Mouse (Mus musculus): ENCODE measurements at regions not wholly inside any gene's neighbourhood (a gene's known extent, or its start where the extent isn't known, plus 50 kb on each side); places are given as distances from the start of the nearest gene placed in this dataset.
"Not testable (repeated sequence)": the region's sequence is repeated elsewhere in the genome, so short reads cannot be mapped to it uniquely, and the experiment has no call there.

DNA sequence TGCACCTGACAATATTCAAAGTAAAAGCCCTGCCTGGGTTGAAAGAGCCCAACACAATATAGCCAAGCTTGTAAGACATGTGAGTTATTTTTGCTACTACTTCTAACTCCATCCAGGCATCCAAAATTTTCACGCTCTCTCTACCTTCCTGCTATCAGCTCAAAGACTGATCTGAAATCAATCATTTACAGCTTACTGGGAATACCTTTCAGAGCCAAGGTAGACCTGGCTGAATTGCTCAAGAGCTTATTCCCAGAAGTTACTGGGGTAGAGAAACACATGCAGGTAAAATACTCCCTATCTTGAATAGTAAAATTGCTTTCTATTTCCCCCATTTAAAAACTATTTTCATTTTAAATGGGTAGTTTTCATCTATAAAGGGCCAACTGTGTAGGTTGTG, 840.2 kb downstream of the Diaph3 start:
- TF ChIP-seq POLR2A (IDR thresholded peaks at IDR 0.05; ENCODE audit: insufficient read depth, low read depth, low read length) (no peak), EP300 (IDR thresholded peaks at IDR 0.05; ENCODE audit: insufficient read depth, low read depth, low read length) (no peak), CTCF (IDR thresholded peaks at IDR 0.05) (no peak)
- H3K4me3 ChIP-seq, result no peak overlapping the region
- WGBS, result 77% methylated on average over 1 of the region's 1 CpGs
- no peaks in the 10 kb centered on the region for H3K27me3 ChIP-seq (ENCODE audit: control insufficient read depth, insufficient read depth, low read length)
- H3K27ac ChIP-seq, result no peak overlapping the region
- no peaks in the 10 kb centered on the region for H3K4me1 ChIP-seq (ENCODE audit: control insufficient read depth, insufficient read depth, low read length)
- H3K9ac ChIP-seq (ENCODE audit: low read depth, low read length), result no peak overlapping the region
- intact Hi-C loops (cut with DNase I), result no loop called here
- H3K36me3 ChIP-seq (ENCODE audit: control insufficient read depth, insufficient read depth, low read length), result no peaks in the 10 kb centered on the region
- no peaks in the 10 kb centered on the region for H3K79me2 ChIP-seq (replicated peaks; ENCODE audit: control insufficient read depth, insufficient read depth, low read length)
- no peak for DNase-seq

DNA sequence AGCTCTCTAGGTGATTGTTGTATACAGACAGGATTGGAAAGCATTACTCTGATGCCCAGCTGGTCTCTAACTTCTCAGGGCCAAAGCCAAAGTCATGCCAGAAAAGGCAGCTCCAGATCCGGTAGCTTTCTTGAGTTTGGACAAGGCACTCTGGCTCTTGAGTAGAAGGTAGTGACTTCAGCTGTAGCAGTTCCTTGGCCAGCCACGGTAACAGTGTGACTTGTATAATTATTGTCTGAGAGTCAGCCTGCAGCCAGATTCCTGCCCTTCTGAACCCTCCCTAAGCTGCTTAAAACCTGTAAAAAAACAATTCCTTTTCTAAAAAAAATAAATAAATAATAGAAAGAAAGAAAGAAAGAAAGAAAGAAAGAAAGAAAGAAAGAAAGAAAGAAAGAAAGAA, 843.0 kb downstream of the Diaph3 start:
- 53% methylated on average over 2 of the region's 2 CpGs for WGBS
- intact Hi-C loops (cut with DNase I), result no loop called here
- H3K4me3 ChIP-seq, result no peak overlapping the region

GRCm38 (mm10) chr14:86294606-86295005, 846.4 kb downstream of the Diaph3 start:
- H3K9ac ChIP-seq (ENCODE audit: low read depth, low read length); H3K36me3 ChIP-seq (ENCODE audit: control insufficient read depth, insufficient read depth, low read length); H3K27ac ChIP-seq; H3K27me3 ChIP-seq (ENCODE audit: control insufficient read depth, insufficient read depth, low read length); H3K4me1 ChIP-seq (ENCODE audit: control insufficient read depth, insufficient read depth, low read length); intact Hi-C loops (cut with DNase I); H3K4me3 ChIP-seq; H3K79me2 ChIP-seq (replicated peaks; ENCODE audit: control insufficient read depth, insufficient read depth, low read length); DNase-seq: not testable (repeated sequence)
- 64% methylated on average over 5 of the region's 5 CpGs for WGBS

More for the DNA sequence above, 843.0 kb downstream of the Diaph3 start:
- DNase-seq, result no peak
- Histone ChIP-seq H3K4me1 (ENCODE audit: control insufficient read depth, insufficient read depth, low read length) (no peaks in the 10 kb centered on the region), H3K9ac (ENCODE audit: low read depth, low read length) (no peak overlapping the region), H3K27me3 (ENCODE audit: control insufficient read depth, insufficient read depth, low read length) (no peaks in the 10 kb centered on the region), H3K27ac (no peak overlapping the region), H3K36me3 (ENCODE audit: control insufficient read depth, insufficient read depth, low read length) (no peaks in the 10 kb centered on the region), H3K79me2 (replicated peaks; ENCODE audit: control insufficient read depth, insufficient read depth, low read length) (no peaks in the 10 kb centered on the region)
- TF ChIP-seq EP300 (IDR thresholded peaks at IDR 0.05; ENCODE audit: insufficient read depth, low read depth, low read length) (no peak), POLR2A (IDR thresholded peaks at IDR 0.05; ENCODE audit: insufficient read depth, low read depth, low read length) (no peak)

DNA sequence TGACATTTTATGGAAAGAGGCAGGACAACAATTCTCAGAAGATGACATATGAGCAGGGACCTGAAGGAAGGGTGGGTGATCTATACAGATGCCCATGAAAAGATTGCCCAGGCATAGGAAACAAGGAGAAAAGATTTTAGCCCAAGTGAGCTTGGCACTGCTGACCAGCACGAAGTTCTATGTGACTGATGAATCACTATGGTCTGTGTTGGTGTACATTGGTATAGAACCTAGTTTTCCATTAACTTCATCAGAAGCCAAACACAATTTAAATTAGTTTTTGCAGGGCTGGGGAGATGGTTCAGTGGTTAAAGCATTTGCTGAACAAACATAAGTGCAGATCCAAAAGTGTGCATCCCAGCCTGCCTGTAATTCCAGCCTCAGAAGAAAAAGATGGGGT, 847.2 kb downstream of the Diaph3 start:
- H3K27ac ChIP-seq, result no peak overlapping the region
- no peaks in the 10 kb centered on the region for H3K36me3 ChIP-seq (ENCODE audit: control insufficient read depth, insufficient read depth, low read length)
- H3K27me3 ChIP-seq (ENCODE audit: control insufficient read depth, insufficient read depth, low read length), result no peaks in the 10 kb centered on the region
- WGBS, result 93% methylated on average over 1 of the region's 1 CpGs
- no peak overlapping the region for H3K9ac ChIP-seq (ENCODE audit: low read depth, low read length)
- intact Hi-C loops (cut with DNase I), result no loop called here
- no peaks in the 10 kb centered on the region for H3K79me2 ChIP-seq (replicated peaks; ENCODE audit: control insufficient read depth, insufficient read depth, low read length)
- H3K4me1 ChIP-seq (ENCODE audit: control insufficient read depth, insufficient read depth, low read length), result no peaks in the 10 kb centered on the region
- TF ChIP-seq POLR2A (IDR thresholded peaks at IDR 0.05; ENCODE audit: insufficient read depth, low read depth, low read length), result no peak
- no peak for TF ChIP-seq EP300 (IDR thresholded peaks at IDR 0.05; ENCODE audit: insufficient read depth, low read depth, low read length)
- no peak for TF ChIP-seq CTCF (IDR thresholded peaks at IDR 0.05)
- no peak overlapping the region for H3K4me3 ChIP-seq
- no peak for DNase-seq

DNA sequence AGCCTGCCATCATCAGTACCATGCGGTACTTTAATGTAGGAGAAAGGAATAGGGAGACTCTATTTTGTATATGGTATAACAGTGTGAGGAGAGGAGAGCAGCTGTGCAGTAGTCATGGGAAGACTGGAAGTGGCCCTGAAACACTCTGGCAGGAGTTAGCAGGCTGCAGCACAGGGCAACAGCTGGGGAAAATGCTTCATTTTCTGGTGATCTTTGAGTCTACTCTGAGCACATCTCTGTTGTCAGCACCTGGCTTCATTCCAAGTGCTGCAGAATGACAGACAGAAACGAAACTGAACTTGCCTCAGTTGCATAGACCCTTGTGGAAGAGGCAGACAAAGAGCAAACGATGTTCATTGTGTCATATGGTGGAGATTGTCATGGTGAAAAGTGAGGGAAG, 847.7 kb downstream of the Diaph3 start:
- H3K27ac ChIP-seq, result no peak overlapping the region
- intact Hi-C loops (cut with DNase I), result no loop called here
- no peaks in the 10 kb centered on the region for H3K36me3 ChIP-seq (ENCODE audit: control insufficient read depth, insufficient read depth, low read length)
- no peak for TF ChIP-seq CTCF (IDR thresholded peaks at IDR 0.05)
- TF ChIP-seq EP300 (IDR thresholded peaks at IDR 0.05; ENCODE audit: insufficient read depth, low read depth, low read length), result no peak
- 54% methylated on average over 3 of the region's 3 CpGs for WGBS
- no peaks in the 10 kb centered on the region for H3K27me3 ChIP-seq (ENCODE audit: control insufficient read depth, insufficient read depth, low read length)
- no peak for DNase-seq
- no peaks in the 10 kb centered on the region for H3K4me1 ChIP-seq (ENCODE audit: control insufficient read depth, insufficient read depth, low read length)
- no peak overlapping the region for H3K9ac ChIP-seq (ENCODE audit: low read depth, low read length)
- no peak overlapping the region for H3K4me3 ChIP-seq
- no peaks in the 10 kb centered on the region for H3K79me2 ChIP-seq (replicated peaks; ENCODE audit: control insufficient read depth, insufficient read depth, low read length)

- Histone ChIP-seq H3K27me3 (ENCODE audit: control insufficient read depth, insufficient read depth, low read length) (no peaks in the 10 kb centered on the region), H3K36me3 (ENCODE audit: control insufficient read depth, insufficient read depth, low read length) (no peaks in the 10 kb centered on the region), H3K4me1 (ENCODE audit: control insufficient read depth, insufficient read depth, low read length) (no peaks in the 10 kb centered on the region), H3K4me3 (no peak overlapping the region), H3K27ac (no peak overlapping the region), H3K9ac (ENCODE audit: low read depth, low read length) (no peak overlapping the region), H3K79me2 (replicated peaks; ENCODE audit: control insufficient read depth, insufficient read depth, low read length) (no peaks in the 10 kb centered on the region)
- TF ChIP-seq EP300 (IDR thresholded peaks at IDR 0.05; ENCODE audit: insufficient read depth, low read depth, low read length) (no peak), CTCF (IDR thresholded peaks at IDR 0.05) (no peak), POLR2A (IDR thresholded peaks at IDR 0.05; ENCODE audit: insufficient read depth, low read depth, low read length) (no peak)
- WGBS, result 81% methylated on average over 3 of the region's 3 CpGs
- DNase-seq, result no peak
- intact Hi-C loops (cut with DNase I), result no loop called here
Measured at GRCm38 (mm10) chr14:86290556-86290955, 850.5 kb downstream of the Diaph3 start.

Data from heart, adult 2 months (tissue).